Mouse (Mus musculus) layer of hippocampus, adult 8-10 months (tissue): ENCODE results near the gene Macrod2. TPM values are rescaled to one million over a fixed set of nuclear protein-coding genes. Genes with fewer than 3 reads are reported as not detected.

ENCODE experiments used
- DNase-seq, 2 experiments: peaks; one replicate each; pipeline ENCODE4 v3.0.0; 2022; ENCODE audit warnings: low spot score in 2 of 2
- total RNA-seq, 4 experiments: library from RNA; stranded (reverse); gene quantifications; 2 replicates each; pipeline ENCODE4 v1.2.4; 2022

The Macrod2 gene
- total RNA-seq, 4 experiments from 2014 or later: 48.3 to 54.4 (median 52.3) TPM

GRCm38 (mm10) chr2:141935130-141935529 lies 1540.0 kb downstream of the Macrod2 start:
- no peak for DNase-seq

- no peak for DNase-seq
Observed at GRCm38 (mm10) chr2:141954795-141955194, 1559.7 kb downstream of the Macrod2 start.

- DNase-seq: no peak
Observed at GRCm38 (mm10) chr2:141955197-141955596, 1560.1 kb downstream of the Macrod2 start.

GRCm38 (mm10) chr2:141962868-141963267 lies 1567.8 kb downstream of the Macrod2 start:
- no peak for DNase-seq

- no peak for DNase-seq
Observed at GRCm38 (mm10) chr2:141983664-141984395, 1588.7 kb downstream of the Macrod2 start.

GRCm38 (mm10) chr2:141998901-141999300 lies 1603.8 kb downstream of the Macrod2 start:
- peak; percentile 13 to 30 for DNase-seq

- DNase-seq: no peak
Observed at GRCm38 (mm10) chr2:142024534-142025155, 1629.5 kb downstream of the Macrod2 start.

- DNase-seq: no peak
Observed at GRCm38 (mm10) chr2:142026721-142027120, 1631.6 kb downstream of the Macrod2 start.

- DNase-seq: no peak
Observed at GRCm38 (mm10) chr2:142030756-142031646, 1635.9 kb downstream of the Macrod2 start.

- no peak for DNase-seq
Observed at GRCm38 (mm10) chr2:142055576-142055975, 1660.5 kb downstream of the Macrod2 start.

- DNase-seq: peak in 1 of 2 experiments; percentile 10
Observed at GRCm38 (mm10) chr2:142057889-142058750, 1663.0 kb downstream of the Macrod2 start.

GRCm38 (mm10) chr2:142058751-142059090 lies 1663.6 kb downstream of the Macrod2 start:
- no peak for DNase-seq

GRCm38 (mm10) chr2:142108947-142109346 lies 1713.8 kb downstream of the Macrod2 start:
- DNase-seq: no peak

GRCm38 (mm10) chr2:142116623-142117022 lies 1721.5 kb downstream of the Macrod2 start:
- no peak for DNase-seq

GRCm38 (mm10) chr2:142128109-142128508 lies 1733.0 kb downstream of the Macrod2 start:
- DNase-seq: no peak

- DNase-seq: no peak
Observed at GRCm38 (mm10) chr2:142129166-142129565, 1734.1 kb downstream of the Macrod2 start.

GRCm38 (mm10) chr2:142149310-142149709 lies 1754.2 kb downstream of the Macrod2 start:
- no peak for DNase-seq

- DNase-seq: no peak
Observed at GRCm38 (mm10) chr2:142163506-142164275, 1768.6 kb downstream of the Macrod2 start.

GRCm38 (mm10) chr2:142169649-142170048 lies 1774.5 kb downstream of the Macrod2 start:
- no peak for DNase-seq

GRCm38 (mm10) chr2:142172706-142173105 lies 1777.6 kb downstream of the Macrod2 start:
- no peak for DNase-seq
